Mouse (Mus musculus) heart, embryonic 16.5 days (tissue): Measurements from ENCODE around the gene Kcnj6. TPM values are rescaled to one million over a fixed set of nuclear protein-coding genes. Genes with fewer than 3 reads are reported as not detected.
"Not testable (repeated sequence)": the region's sequence is repeated elsewhere in the genome, so short reads cannot be mapped to it uniquely, and the experiment has no call there.

Experiments used
- ATAC-seq: fragments of 200-750 bp; cut with Nextera tagmentation; replicated peaks from 2 replicates; pipeline ENCODE4 v1.8.0; 2017; ENCODE audit warnings: moderate number of reproducible peaks; ENCODE audit not compliant: insufficient read depth, low FRiP score; ENCODE audit errors: extremely low read depth
- H3K27ac ChIP-seq: fragments of 300-500 bp; sonication (generic); 2 replicates; pipeline ENCODE4 v1.5.1; 2014; ENCODE audit warnings: mild to moderate bottlenecking, low read length, control low read depth, moderate library complexity
- H3K27me3 ChIP-seq: fragments of 300-500 bp; sonication (generic); 2 replicates; pipeline ENCODE4 v1.6.1; 2014; ENCODE audit warnings: low read length, mixed read lengths; ENCODE audit not compliant: control insufficient read depth, insufficient read depth
- H3K36me3 ChIP-seq: fragments of 300-500 bp; sonication (generic); 2 replicates; pipeline ENCODE4 v1.6.1; 2014; ENCODE audit not compliant: control insufficient read depth, insufficient read depth
- H3K4me1 ChIP-seq: fragments of 300-500 bp; sonication (generic); 2 replicates; pipeline ENCODE4 v1.6.1; 2014; ENCODE audit warnings: low read length, mixed read lengths; ENCODE audit not compliant: control insufficient read depth, insufficient read depth
- H3K4me2 ChIP-seq: fragments of 300-500 bp; sonication (generic); 2 replicates; pipeline ENCODE4 v1.6.1; 2014; ENCODE audit warnings: low read depth, mild to moderate bottlenecking, control low read depth, low read length
- H3K4me3 ChIP-seq: fragments of 300-500 bp; sonication (generic); 2 replicates; pipeline ENCODE4 v1.5.1; 2014; ENCODE audit warnings: mild to moderate bottlenecking, control low read depth, low read length
- H3K9ac ChIP-seq: fragments of 300-500 bp; sonication (generic); 2 replicates; pipeline ENCODE4 v1.6.1; 2014; ENCODE audit warnings: low read length, control low read depth
- H3K9me3 ChIP-seq: fragments of 300-500 bp; sonication (generic); replicated peaks from 2 replicates; pipeline ENCODE4 v1.6.1; 2016; ENCODE audit warnings: low read length; ENCODE audit not compliant: control insufficient read depth
- WGBS: fragments of 180-500 bp; shearing (Covaris S2); extraction: QIAGEN DNeasy Blood & Tissue Kit; methylation state at CpG from one replicate; pipeline ENCODE4 v1.1.7; 2014; 5-methylcytosine and 5-hydroxymethylcytosine counted together
- polyA plus RNA-seq: library from polyadenylated mRNA; unstranded; fragments of >200 nt; fragmentation: Nextera tagmentation; extraction: Ambion mirVana; gene quantifications from 2 replicates; pipeline ENCODE4 v1.2.1, GENCODE M21; 2015

The Kcnj6 gene
- polyA plus RNA-seq, 1 experiment from 2014 or later = 0.07 TPM

- peaks cover 17% of the 10 kb centered on the region for H3K4me1 ChIP-seq
- ATAC-seq = no peak
- WGBS = 31% methylated on average over 5 of the region's 5 CpGs
Observed at GRCm38 (mm10) chr16:94822611-94823010, 174.9 kb downstream of the Kcnj6 start.

DNA sequence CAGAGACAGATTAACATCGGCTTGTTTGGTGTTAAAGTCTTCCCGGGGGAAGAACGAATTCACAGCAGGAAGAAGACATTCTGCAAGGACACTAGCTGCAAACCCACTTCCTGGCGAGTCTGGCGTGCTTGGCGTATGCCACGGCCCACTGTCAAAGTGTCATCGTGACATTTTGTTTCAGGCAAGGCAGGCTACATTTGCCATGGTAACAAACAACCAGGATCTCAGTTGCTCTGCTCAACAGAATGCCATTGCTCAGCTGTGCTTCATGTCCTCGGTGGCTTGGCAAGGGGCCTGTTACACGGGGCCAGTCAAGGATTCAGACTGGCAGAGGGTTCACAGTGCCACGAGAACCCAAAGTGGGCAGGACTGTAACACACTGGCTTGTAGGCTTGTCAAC is 175.9 kb downstream of the Kcnj6 start:
- no peak for ATAC-seq
- Histone ChIP-seq H3K27me3 (no peaks in the 10 kb centered on the region), H3K9ac (no peak overlapping the region), H3K4me3 (no peak overlapping the region), H3K4me2 (no peak overlapping the region), H3K4me1 (peaks cover 14% of the 10 kb centered on the region), H3K27ac (no peak overlapping the region), H3K36me3 (no peaks in the 10 kb centered on the region), H3K9me3 (no peaks in the 10 kb centered on the region)
- 81% methylated on average over 11 of the region's 11 CpGs for WGBS

More at GRCm38 (mm10) chr16:94822611-94823010, 174.9 kb downstream of the Kcnj6 start:
- H3K4me2 ChIP-seq = no peak overlapping the region
- no peaks in the 10 kb centered on the region for H3K36me3 ChIP-seq
- H3K27ac ChIP-seq = peak overlapping the region; percentile 82
- no peak overlapping the region for H3K9ac ChIP-seq
- no peaks in the 10 kb centered on the region for H3K9me3 ChIP-seq
- no peaks in the 10 kb centered on the region for H3K27me3 ChIP-seq
- no peak overlapping the region for H3K4me3 ChIP-seq

GRCm38 (mm10) chr16:94816391-94816790 is 181.1 kb downstream of the Kcnj6 start:
- H3K27me3 ChIP-seq = no peaks in the 10 kb centered on the region
- no peak for ATAC-seq
- H3K4me2 ChIP-seq = no peak overlapping the region
- H3K27ac ChIP-seq = no peak overlapping the region
- no peaks in the 10 kb centered on the region for H3K36me3 ChIP-seq
- H3K9ac ChIP-seq = no peak overlapping the region
- 20% methylated on average over 6 of the region's 6 CpGs for WGBS
- no peaks in the 10 kb centered on the region for H3K4me1 ChIP-seq
- H3K4me3 ChIP-seq = no peak overlapping the region
- peaks cover 15% of the 10 kb centered on the region for H3K9me3 ChIP-seq

DNA sequence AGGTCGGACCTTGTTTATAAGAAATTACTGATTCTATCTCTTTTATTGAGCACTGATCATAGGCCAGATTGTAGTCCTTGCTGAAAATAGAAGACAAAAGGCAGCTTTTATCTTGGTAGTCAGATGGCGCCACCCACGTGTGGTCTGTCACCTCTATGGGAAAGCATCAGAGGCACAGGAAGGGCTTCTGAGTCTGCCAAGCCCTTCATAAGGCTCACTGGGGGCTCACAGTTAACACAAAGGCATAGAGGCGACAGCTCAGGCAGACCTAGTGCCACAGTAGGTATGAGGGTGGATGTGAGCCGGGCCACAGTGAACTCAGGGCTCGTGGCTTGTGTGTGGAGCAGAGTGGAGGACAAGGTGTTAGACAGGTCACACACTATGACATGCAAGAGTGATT is 181.6 kb downstream of the Kcnj6 start:
- Histone ChIP-seq H3K4me1 (no peaks in the 10 kb centered on the region), H3K27me3 (no peaks in the 10 kb centered on the region), H3K27ac (no peak overlapping the region), H3K4me2 (no peak overlapping the region), H3K4me3 (no peak overlapping the region), H3K36me3 (no peaks in the 10 kb centered on the region), H3K9me3 (peaks cover 15% of the 10 kb centered on the region), H3K9ac (no peak overlapping the region)
- ATAC-seq = no peak
- WGBS = 66% methylated on average over 6 of the region's 6 CpGs

DNA sequence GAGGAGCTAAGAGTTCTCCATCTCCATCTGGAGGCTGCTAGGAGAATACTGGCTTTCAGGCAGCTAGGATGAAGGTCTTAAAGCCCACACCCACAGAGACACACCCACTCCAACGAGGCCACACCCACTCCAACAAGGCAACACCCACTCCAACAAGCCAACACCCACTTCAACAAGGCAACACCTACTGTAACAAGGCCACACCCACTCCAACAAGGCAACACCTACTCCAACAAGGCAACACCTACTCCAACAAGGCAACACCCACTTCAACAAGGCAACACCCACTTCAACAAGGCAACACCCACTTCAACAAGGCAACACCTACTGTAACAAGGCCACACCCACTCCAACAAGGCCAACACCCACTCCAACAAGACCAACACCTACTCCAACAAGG is 188.2 kb downstream of the Kcnj6 start:
- H3K9me3 ChIP-seq = peaks cover 15% of the 10 kb centered on the region
- not testable (repeated sequence) for ATAC-seq, H3K36me3 ChIP-seq, H3K9ac ChIP-seq, H3K4me2 ChIP-seq, H3K4me1 ChIP-seq, H3K4me3 ChIP-seq, H3K27ac ChIP-seq, H3K27me3 ChIP-seq
- WGBS = 10% methylated on average over 1 of the region's 1 CpGs

GRCm38 (mm10) chr16:94798241-94798640 is 199.3 kb downstream of the Kcnj6 start:
- Histone ChIP-seq H3K4me1 (no peaks in the 10 kb centered on the region), H3K27ac (no peak overlapping the region), H3K4me2 (no peak overlapping the region), H3K36me3 (no peaks in the 10 kb centered on the region), H3K27me3 (no peaks in the 10 kb centered on the region), H3K9ac (no peak overlapping the region), H3K9me3 (no peaks in the 10 kb centered on the region), H3K4me3 (no peak overlapping the region)
- 76% methylated on average over 9 of the region's 12 CpGs for WGBS
- no peak for ATAC-seq

- 76% methylated on average over 6 of the region's 6 CpGs for WGBS
- no peak for ATAC-seq
Observed at GRCm38 (mm10) chr16:94797366-94797765, 200.1 kb downstream of the Kcnj6 start.

GRCm38 (mm10) chr16:94793041-94793440 is 204.5 kb downstream of the Kcnj6 start:
- Histone ChIP-seq H3K4me3 (no peak overlapping the region), H3K27me3 (no peaks in the 10 kb centered on the region; the same call in 1 of the 2 replicates), H3K4me1 (no peaks in the 10 kb centered on the region), H3K9me3 (no peaks in the 10 kb centered on the region), H3K36me3 (no peaks in the 10 kb centered on the region), H3K9ac (no peak overlapping the region), H3K27ac (no peak overlapping the region), H3K4me2 (no peak overlapping the region)
- no peak for ATAC-seq
- WGBS = 59% methylated on average over 7 of the region's 7 CpGs

More at GRCm38 (mm10) chr16:94797366-94797765, 200.1 kb downstream of the Kcnj6 start:
- no peaks in the 10 kb centered on the region for H3K9me3 ChIP-seq
- no peaks in the 10 kb centered on the region for H3K27me3 ChIP-seq
- no peak overlapping the region for H3K4me2 ChIP-seq
- H3K27ac ChIP-seq = no peak overlapping the region
- no peaks in the 10 kb centered on the region for H3K4me1 ChIP-seq
- no peaks in the 10 kb centered on the region for H3K36me3 ChIP-seq
- no peak overlapping the region for H3K4me3 ChIP-seq
- no peak overlapping the region for H3K9ac ChIP-seq

GRCm38 (mm10) chr16:94789958-94790357 is 207.5 kb downstream of the Kcnj6 start:
- WGBS = 25% methylated on average over 6 of the region's 6 CpGs
- H3K9me3 ChIP-seq = no peaks in the 10 kb centered on the region
- H3K4me3 ChIP-seq = no peak overlapping the region
- no peak for ATAC-seq
- H3K36me3 ChIP-seq = no peaks in the 10 kb centered on the region
- no peak overlapping the region for H3K27ac ChIP-seq
- H3K27me3 ChIP-seq = no peaks in the 10 kb centered on the region; the same call in 1 of the 2 replicates
- no peak overlapping the region for H3K4me2 ChIP-seq
- H3K9ac ChIP-seq = no peak overlapping the region
- no peaks in the 10 kb centered on the region for H3K4me1 ChIP-seq
